Mouse (Mus musculus) CH12.LX (cell line): ENCODE data around the gene Gtf3c5. TPM values are rescaled to one million over a fixed set of nuclear protein-coding genes. Genes with fewer than 3 reads are reported as not detected.

Experiments used
- DNase-seq: peaks from one replicate; pipeline ENCODE4 v3.0.0-alpha.2; 2013; ENCODE audit errors: extremely low read depth
- H3K27ac ChIP-seq: 2 replicates; pipeline ENCODE4 v1.5.1; 2012; ENCODE audit warnings: low read depth, mild to moderate bottlenecking, control low read depth, moderate library complexity; ENCODE audit not compliant: insufficient read depth
- H3K27me3 ChIP-seq: replicated peaks from 2 replicates; pipeline ENCODE3; 2012; ENCODE audit warnings: inconsistent platforms
- H3K36me3 ChIP-seq, 2 experiments: replicated peaks in 1 of 2; 2 replicates each; pipeline versions ENCODE3 to v1.6.1; 2012; ENCODE audit warnings: inconsistent platforms in 1 of 2, low read length in 1 of 2, mild to moderate bottlenecking in 1 of 2, mixed read lengths in 1 of 2, moderate library complexity in 1 of 2; ENCODE audit not compliant: control insufficient read depth in 1 of 2, insufficient read depth in 1 of 2
- H3K4me1 ChIP-seq, 2 experiments: 2 replicates each; pipeline ENCODE4 v1.6.1; 2012; ENCODE audit warnings: inconsistent platforms in 1 of 2, moderate library complexity in 1 of 2; ENCODE audit not compliant: insufficient read depth in 2 of 2, control insufficient read depth in 1 of 2
- H3K4me2 ChIP-seq: 2 replicates; pipeline ENCODE4 v1.6.1; 2012; ENCODE audit warnings: low read depth, mild to moderate bottlenecking, control low read depth; ENCODE audit not compliant: poor library complexity, insufficient read depth, severe bottlenecking
- H3K4me3 ChIP-seq, 3 experiments: fragments of 150-350 bp in 1 of 3; sonication (generic) in 1 of 3; replicated peaks in 1 of 3; 2 replicates each; pipeline versions ENCODE3 to v1.5.1; 2011 to 2012; ENCODE audit warnings: low read depth in 2 of 3, low read length in 2 of 3, mild to moderate bottlenecking in 2 of 3, moderate library complexity in 2 of 3, control low read depth in 1 of 3, improper control_type of control experiment in 1 of 3, inconsistent platforms in 1 of 3, mixed read lengths in 1 of 3; ENCODE audit not compliant: poor library complexity in 1 of 3
- H3K79me2 ChIP-seq: replicated peaks from 2 replicates; pipeline ENCODE4 v1.6.1; 2012; ENCODE audit warnings: mild to moderate bottlenecking, moderate library complexity; ENCODE audit not compliant: control insufficient read depth, poor library complexity, insufficient read depth, severe bottlenecking; ENCODE audit errors: extremely low read depth
- H3K9ac ChIP-seq: 2 replicates; pipeline ENCODE4 v1.6.1; 2012; ENCODE audit warnings: low read depth, mild to moderate bottlenecking, control low read depth, moderate library complexity; ENCODE audit not compliant: insufficient read depth
- H3K9me3 ChIP-seq: replicated peaks from 2 replicates; pipeline ENCODE3; 2012; ENCODE audit warnings: low read length, inconsistent platforms, mixed read lengths
- CHD1 ChIP-seq: IDR thresholded peaks from 2 replicates; pipeline ENCODE4 v1.6.1; 2012; ENCODE audit warnings: low read depth, low read length, improper control_type of control experiment, inconsistent platforms
- CHD2 ChIP-seq: IDR thresholded peaks from 2 replicates; pipeline ENCODE4 v1.6.1; 2011; ENCODE audit warnings: low read length, improper control_type of control experiment
- CTCF ChIP-seq, 2 experiments: IDR thresholded peaks in 1 of 2; conservative IDR thresholded peaks in 1 of 2; 2 replicates each; pipeline ENCODE4 v1.5.1; 2011 to 2012; ENCODE audit warnings: low read depth in 2 of 2, low read length in 2 of 2, improper control_type of control experiment in 1 of 2, inconsistent platforms in 1 of 2, mild to moderate bottlenecking in 1 of 2, moderate library complexity in 1 of 2
- ELF1 ChIP-seq: IDR thresholded peaks from 2 replicates; pipeline ENCODE4 v1.6.1; 2014; ENCODE audit warnings: low read depth, mild to moderate bottlenecking, inconsistent platforms, low read length, improper control_type of control experiment
- EP300 ChIP-seq: IDR thresholded peaks from 2 replicates; pipeline ENCODE4 v1.6.1; 2011; ENCODE audit warnings: low read length, improper control_type of control experiment
- ETS1 ChIP-seq: conservative IDR thresholded peaks from 2 replicates; pipeline ENCODE4 v1.6.1; 2012; ENCODE audit warnings: low read depth, mild to moderate bottlenecking, inconsistent platforms, low read length, improper control_type of control experiment, moderate library complexity
- HCFC1 ChIP-seq: IDR thresholded peaks from 2 replicates; pipeline ENCODE4 v1.6.1; 2012; ENCODE audit warnings: low read depth, mild to moderate bottlenecking, inconsistent platforms, low read length, improper control_type of control experiment
- IRF4 ChIP-seq: IDR thresholded peaks from 2 replicates; pipeline ENCODE4 v1.6.1; 2014; ENCODE audit warnings: low read depth, mild to moderate bottlenecking, inconsistent platforms, low read length, improper control_type of control experiment
- MEF2A ChIP-seq: IDR thresholded peaks from 2 replicates; pipeline ENCODE4 v1.6.1; 2014; ENCODE audit warnings: low read depth, mild to moderate bottlenecking, inconsistent platforms, low read length, improper control_type of control experiment, borderline replicate concordance
- MXI1 ChIP-seq: IDR thresholded peaks from 2 replicates; pipeline ENCODE4 v1.6.1; 2011; ENCODE audit warnings: mild to moderate bottlenecking, low read depth, low read length, improper control_type of control experiment
- MYC ChIP-seq: IDR thresholded peaks from 2 replicates; pipeline ENCODE4 v1.6.1; 2011; ENCODE audit warnings: low read depth, mild to moderate bottlenecking, improper control_type of control experiment, low read length
- NELFE ChIP-seq: IDR thresholded peaks from 2 replicates; pipeline ENCODE4 v1.6.1; 2011; ENCODE audit warnings: low read depth, low read length, improper control_type of control experiment
- NRF1 ChIP-seq: IDR thresholded peaks from 2 replicates; pipeline ENCODE4 v1.6.1; 2014; ENCODE audit warnings: low read depth, mild to moderate bottlenecking, inconsistent platforms, low read length, improper control_type of control experiment, moderate library complexity
- POLR2AphosphoS2 ChIP-seq: IDR thresholded peaks from 2 replicates; pipeline ENCODE4 v1.6.1; 2011; ENCODE audit warnings: low read depth, low read length, improper control_type of control experiment
- RAD21 ChIP-seq: IDR thresholded peaks from 2 replicates; pipeline ENCODE4 v1.6.1; 2011; ENCODE audit warnings: low read depth, mild to moderate bottlenecking, low read length, improper control_type of control experiment, moderate library complexity
- SMC3 ChIP-seq: IDR thresholded peaks from 2 replicates; pipeline ENCODE4 v1.6.1; 2011; ENCODE audit warnings: low read depth, low read length, improper control_type of control experiment
- TCF12 ChIP-seq: IDR thresholded peaks from 2 replicates; pipeline ENCODE4 v1.6.1; 2014; ENCODE audit warnings: low read depth, mild to moderate bottlenecking, inconsistent platforms, low read length, improper control_type of control experiment
- UBTF ChIP-seq: IDR thresholded peaks from 2 replicates; pipeline ENCODE4 v1.6.1; 2012; ENCODE audit warnings: low read depth, mild to moderate bottlenecking, inconsistent platforms, low read length, improper control_type of control experiment, moderate library complexity
- USF2 ChIP-seq: conservative IDR thresholded peaks from 2 replicates; pipeline ENCODE4 v1.6.1; 2011; ENCODE audit warnings: low read depth, low read length, improper control_type of control experiment
- ZC3H11A ChIP-seq: IDR thresholded peaks from 2 replicates; pipeline ENCODE4 v1.6.1; 2012; ENCODE audit warnings: low read depth, mild to moderate bottlenecking, inconsistent platforms, low read length, improper control_type of control experiment
- ZKSCAN1 ChIP-seq: IDR thresholded peaks from 2 replicates; pipeline ENCODE4 v1.6.1; 2012; ENCODE audit warnings: low read depth, inconsistent platforms, low read length, improper control_type of control experiment, borderline replicate concordance
- dilution Hi-C: fragments of 300-500 bp; cut with MboI; formaldehyde crosslinking; loops from 2 replicates; pipeline ENCODE4 v1.14.3; 2020; ENCODE audit warnings: low sequenced_read_pairs; ENCODE audit not compliant: extremely low pct_unique_long_range_greater_than_20kb, extremely low pct_ligation_motif_present
- in situ Hi-C: fragments of 300-500 bp; cut with MboI; formaldehyde crosslinking; loops from 3 replicates; pipeline ENCODE4 v1.14.3; 2019; ENCODE audit warnings: low sequenced_read_pairs, low pct_ligation_motif_present, low pct_unique_long_range_greater_than_20kb, mixed read lengths
- polyA plus RNA-seq: library from polyadenylated mRNA; unstranded; fragments of >175 nt; gene quantifications from 2 replicates; pipeline ENCODE4 v1.2.1, GENCODE M21; 2012; ENCODE audit warnings: low read depth; ENCODE audit not compliant: insufficient read length
- total RNA-seq, 2 experiments: library from RNA; depleted of rRNA; stranded (reverse); fragments of 300-350 nt in 1 of 2; fragments of >200 nt in 1 of 2; gene quantifications; 2 replicates each; pipeline ENCODE4 v1.2.3; 2012 to 2014

Gtf3c5 gene
- total and polyA plus RNA-seq, 3 experiments, result 8.6 to 27.4 (median 12.5) TPM

- no peak overlapping the region for H3K4me2 ChIP-seq
- H3K4me3 ChIP-seq, result no peak overlapping the region
- TF ChIP-seq IRF4 (no peak), CTCF (conservative IDR thresholded peaks at IDR 0.05 in 1 of 2, IDR thresholded peaks at IDR 0.05 in 1 of 2; ENCODE audit: low read depth in 2 of 2, low read length in 2 of 2) (no peak), UBTF (no peak), SMC3 (no peak), MEF2A (no peak), RAD21 (no peak)
- dilution Hi-C loops, result no loop called here
- in situ Hi-C loops, result no loop called here
- H3K27me3 ChIP-seq, result no peaks in the 10 kb centered on the region
- no peaks in the 10 kb centered on the region for H3K79me2 ChIP-seq
- no peak for DNase-seq
- H3K9me3 ChIP-seq, result no peaks in the 10 kb centered on the region
- H3K4me1 ChIP-seq, result peaks cover 39 to 88% of the 10 kb centered on the region in 2 experiments
- H3K27ac ChIP-seq, result no peak overlapping the region
- H3K36me3 ChIP-seq, result peaks cover 0 to 2% of the 10 kb centered on the region in 2 experiments
- H3K9ac ChIP-seq, result no peak overlapping the region
These were observed 55.2 kb downstream of the Gtf3c5 start for GRCm38 (mm10) chr2:28528354-28528730.

DNA sequence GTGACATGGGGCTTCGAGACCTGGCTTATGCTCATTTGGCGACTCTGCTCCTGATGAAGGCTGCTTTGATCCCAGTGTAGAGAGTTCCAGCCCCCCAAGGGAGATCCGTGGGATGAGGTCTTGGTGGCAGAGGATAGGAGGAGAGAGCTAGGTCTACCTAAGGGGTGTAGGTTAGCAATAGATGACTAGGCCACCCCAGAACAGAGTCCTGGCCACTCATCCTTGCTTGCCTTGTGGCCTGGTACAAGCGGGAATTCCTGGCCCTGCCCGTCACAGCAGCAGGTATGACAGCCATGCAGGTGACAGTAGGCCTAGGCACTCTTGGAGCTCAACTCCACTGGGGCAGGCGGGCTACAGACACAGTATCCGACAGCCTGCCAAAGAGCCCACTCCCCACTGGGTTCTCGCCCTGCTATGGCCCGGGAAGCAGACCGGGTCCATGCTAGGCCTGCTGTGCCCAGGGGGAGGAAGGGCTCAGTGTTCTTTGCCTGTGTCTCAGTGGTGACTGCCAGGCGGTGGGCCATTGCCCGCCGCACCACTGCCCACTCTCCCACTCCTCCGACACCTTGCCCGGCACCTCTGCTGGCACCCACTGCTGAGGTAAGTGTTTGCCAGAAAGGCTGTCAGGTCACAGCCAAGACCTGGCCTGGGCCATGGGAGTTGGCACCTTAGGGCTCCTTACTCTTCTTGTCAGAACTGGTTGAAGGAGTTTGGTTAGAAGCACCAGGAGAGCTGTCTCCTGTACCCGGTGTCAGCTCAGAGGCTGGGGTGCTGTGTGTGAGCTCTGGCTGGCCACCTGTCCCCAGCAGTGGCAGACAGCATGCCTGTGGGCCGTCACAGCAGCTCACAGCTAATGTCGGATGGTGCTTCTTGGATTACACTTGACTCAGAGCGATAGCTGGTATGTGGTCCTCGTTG is 55.9 kb downstream of the Gtf3c5 start:
- Histone ChIP-seq H3K79me2 (no peaks in the 10 kb centered on the region), H3K4me3 (no peak overlapping the region), H3K9ac (no peak overlapping the region), H3K9me3 (no peaks in the 10 kb centered on the region), H3K27me3 (no peaks in the 10 kb centered on the region), H3K4me2 (no peak overlapping the region), H3K4me1 (peaks cover 35 to 85% of the 10 kb centered on the region in 2 experiments), H3K36me3 (peaks cover 0 to 2% of the 10 kb centered on the region in 2 experiments), H3K27ac (no peak overlapping the region)
- no peak for DNase-seq
- dilution Hi-C loops (no loop called here), in situ Hi-C loops (no loop called here)
- TF ChIP-seq NRF1 (no peak), EP300 (no peak), ZC3H11A (no peak)

DNA sequence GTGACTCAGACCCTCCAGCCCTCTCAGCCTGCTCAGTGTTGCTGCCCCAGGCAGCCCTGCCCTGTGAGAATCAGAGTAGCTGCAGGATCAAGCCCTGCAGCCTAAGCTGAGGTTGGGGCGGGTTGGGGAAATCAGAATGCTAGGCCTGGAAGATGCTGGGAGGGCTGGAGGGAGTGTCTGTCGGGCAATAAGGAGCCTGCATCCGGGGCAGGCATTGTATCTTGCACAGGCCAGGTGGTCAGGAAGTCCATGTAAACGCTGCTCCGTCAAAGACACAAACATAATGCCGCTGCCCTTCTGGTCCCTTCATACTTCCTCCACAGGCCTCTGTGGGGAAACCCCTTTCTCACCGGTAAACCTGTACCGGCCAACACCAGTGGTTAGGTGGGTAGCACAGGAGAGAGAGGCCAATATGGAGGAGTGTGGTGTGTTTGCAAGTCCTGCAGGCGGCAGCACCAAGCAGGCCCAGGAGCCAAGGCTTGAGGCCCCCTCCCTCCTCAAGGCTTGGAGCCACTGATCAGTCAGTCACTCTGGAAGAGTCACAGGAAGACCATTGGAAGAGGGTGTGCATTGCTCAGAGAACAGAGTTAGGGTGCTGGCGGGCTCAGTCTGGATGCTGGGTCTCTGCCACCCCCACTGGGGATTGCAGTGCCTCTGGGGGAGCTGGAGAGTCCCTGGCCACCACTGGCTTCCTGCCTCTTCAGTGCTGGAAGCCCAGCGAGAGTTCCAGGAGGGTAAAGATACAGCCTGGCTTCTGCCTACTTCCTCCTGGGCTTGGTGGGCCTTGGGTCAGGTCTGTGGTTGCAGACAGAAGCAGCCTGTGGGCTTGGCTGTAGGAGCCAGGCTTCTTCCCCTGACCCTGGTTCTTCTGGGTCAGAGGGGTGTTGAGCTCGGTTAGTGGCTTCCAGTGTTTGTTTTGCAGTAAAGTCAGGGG is 57.3 kb downstream of the Gtf3c5 start:
- H3K4me3 ChIP-seq, result peak overlapping the region in 2 of 3 experiments; percentile 4 to 13
- peak; percentile 82 for DNase-seq
- TF ChIP-seq CHD2, result peak; percentile 36; the same call in 1 of the 2 replicates
- TF ChIP-seq CHD1, result no peak
- TF ChIP-seq ELF1, result peak; percentile 67
- TF ChIP-seq NELFE, result 0 out of 2 replicates have a peak, but pooled peaks have one; percentile 33
- peak; percentile 81 for TF ChIP-seq TCF12
- peak; percentile 10; the same call in 1 of the 2 replicates for TF ChIP-seq ETS1
- TF ChIP-seq USF2, result no peak
- no peak for TF ChIP-seq ZKSCAN1
- peak; percentile 42 for TF ChIP-seq HCFC1
- TF ChIP-seq MYC, result 0 out of 2 replicates have a peak, but pooled peaks have one; percentile 47
- TF ChIP-seq EP300, result no peak; the same call in 1 of the 2 replicates
- peak in 1 of 2 experiments; percentile 80; a peak in 2 of 4 replicates for TF ChIP-seq CTCF (conservative IDR thresholded peaks at IDR 0.05 in 1 of 2, IDR thresholded peaks at IDR 0.05 in 1 of 2; ENCODE audit: low read depth in 2 of 2, low read length in 2 of 2)
- peak; percentile 15; the same call in 1 of the 2 replicates for TF ChIP-seq MXI1
- no peak for TF ChIP-seq POLR2AphosphoS2

More for the DNA sequence above, 57.3 kb downstream of the Gtf3c5 start:
- peak overlapping the region; percentile 95 for H3K27ac ChIP-seq
- peak overlapping the region; percentile 46 for H3K4me2 ChIP-seq
- H3K4me1 ChIP-seq, result peaks cover 35 to 82% of the 10 kb centered on the region in 2 experiments
- dilution Hi-C loops, result no loop called here
- no peaks in the 10 kb centered on the region for H3K79me2 ChIP-seq
- H3K36me3 ChIP-seq, result peaks cover 0 to 8% of the 10 kb centered on the region in 2 experiments
- 0 out of 2 replicates have a peak overlapping the region, but pooled peaks have one; percentile 8 for H3K9ac ChIP-seq
- no peaks in the 10 kb centered on the region for H3K9me3 ChIP-seq
- no peaks in the 10 kb centered on the region for H3K27me3 ChIP-seq
- in situ Hi-C loops, result no loop called here
